Mouse (Mus musculus) splenic B cell, adult 2 months (primary cell): ENCODE measurements around the gene Ptgds.

Source experiments
- DNase-seq: peaks from one replicate; pipeline ENCODE4 v3.0.0-alpha.2; 2011; ENCODE audit warnings: low read depth, low spot score
- H3K27me3 ChIP-seq: 2 replicates; pipeline ENCODE4 v1.6.1; 2012; ENCODE audit warnings: mild to moderate bottlenecking, low read length, moderate library complexity, mixed read lengths; ENCODE audit not compliant: control insufficient read depth, poor library complexity, insufficient read depth, severe bottlenecking
- H3K36me3 ChIP-seq: 2 replicates; pipeline ENCODE4 v1.6.1; 2012; ENCODE audit warnings: mild to moderate bottlenecking, low read length, moderate library complexity, mixed read lengths; ENCODE audit not compliant: control insufficient read depth, poor library complexity, insufficient read depth, severe bottlenecking

Ptgds gene

GRCm38 (mm10) chr2:25465816-25466635 is 3.8 kb downstream of the Ptgds start:
- H3K27me3 ChIP-seq = no peaks in the 10 kb centered on the region
- DNase-seq = peak; percentile 74

DNA sequence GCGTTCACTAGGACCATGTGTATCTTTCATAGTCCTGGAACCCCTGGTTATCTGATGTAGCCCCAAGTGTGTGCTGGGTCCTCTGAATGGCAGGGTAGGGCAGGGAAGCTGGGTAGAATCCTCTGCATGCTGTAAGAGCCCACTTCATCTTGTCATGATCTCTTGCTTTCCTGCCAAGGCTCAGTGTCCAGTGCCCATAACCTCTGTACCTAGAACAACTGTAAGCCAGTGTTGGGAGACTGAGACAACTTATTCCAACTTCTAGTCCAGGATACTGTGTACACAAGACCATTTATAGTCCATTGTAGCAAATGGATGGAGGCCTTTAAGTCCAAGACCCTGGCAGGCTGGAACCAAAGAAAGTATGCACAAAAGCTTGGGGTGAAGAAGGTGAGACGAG is 4.6 kb downstream of the Ptgds start:
- H3K27me3 ChIP-seq = no peaks in the 10 kb centered on the region
- no peaks in the 10 kb centered on the region for H3K36me3 ChIP-seq
- DNase-seq = no peak

More at GRCm38 (mm10) chr2:25465816-25466635, 3.8 kb downstream of the Ptgds start:
- no peaks in the 10 kb centered on the region for H3K36me3 ChIP-seq

DNA sequence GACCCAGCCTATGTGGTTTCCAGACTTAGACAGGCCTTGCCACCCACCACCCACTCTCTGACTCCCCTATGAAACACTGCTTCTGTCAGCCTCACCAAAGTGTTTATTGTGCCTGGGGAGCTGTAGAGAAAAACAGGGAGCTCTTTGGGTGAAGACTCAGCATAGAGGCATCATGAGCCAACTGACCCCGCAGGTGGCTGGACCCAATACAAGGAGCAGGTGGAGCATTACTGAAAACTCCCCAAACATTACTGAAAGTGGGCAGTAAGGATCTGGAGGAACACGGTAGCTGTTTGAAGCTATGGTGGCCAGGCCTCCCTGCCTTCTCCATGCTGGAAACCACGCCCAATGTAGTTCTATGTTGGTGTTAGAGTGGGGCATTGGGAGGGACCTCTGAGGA is 6.2 kb downstream of the Ptgds start:
- H3K36me3 ChIP-seq = no peaks in the 10 kb centered on the region

GRCm38 (mm10) chr2:25461407-25461806 is 8.4 kb downstream of the Ptgds start:
- Histone ChIP-seq H3K27me3 (no peaks in the 10 kb centered on the region), H3K36me3 (no peaks in the 10 kb centered on the region; the same call in 1 of the 2 replicates)
- no peak for DNase-seq

More for the DNA sequence above, 6.2 kb downstream of the Ptgds start:
- DNase-seq = no peak
- H3K27me3 ChIP-seq = no peaks in the 10 kb centered on the region

DNA sequence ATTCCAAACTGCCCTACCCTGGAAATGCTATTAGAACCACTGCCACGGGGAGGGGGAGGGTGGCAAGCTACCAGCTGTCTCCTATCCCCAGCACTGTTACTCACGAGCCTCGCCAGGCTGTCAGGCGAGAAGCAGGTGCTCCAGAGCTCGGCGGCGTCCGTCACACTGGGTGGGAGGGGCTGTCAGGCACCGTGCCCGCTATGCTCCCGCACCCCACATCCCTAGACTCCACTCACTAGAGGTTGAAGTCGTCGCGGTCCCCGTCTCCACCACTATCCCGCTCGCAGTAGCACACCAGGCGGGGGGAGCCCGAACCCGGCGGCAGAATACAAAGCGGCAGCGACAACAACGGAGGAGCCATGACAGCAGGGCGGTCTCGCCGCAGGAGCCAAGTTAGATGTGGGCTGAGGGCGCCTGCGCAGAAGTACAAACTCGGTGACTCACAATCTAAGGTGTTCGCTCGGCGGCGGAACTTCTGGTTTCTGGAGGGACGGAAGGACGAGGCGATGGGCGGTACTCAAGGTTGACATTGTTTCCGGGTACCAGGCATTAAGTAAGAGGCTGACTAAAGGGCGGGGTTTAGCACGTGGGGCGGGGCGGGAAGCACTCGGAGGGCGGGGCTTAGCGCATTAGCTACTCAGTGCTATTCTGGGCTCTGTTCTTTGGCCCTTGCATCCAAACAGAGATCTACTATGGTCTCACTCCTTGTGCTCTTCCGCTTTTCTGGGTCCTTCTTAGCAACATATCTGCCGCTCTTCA is 9.1 kb downstream of the Ptgds start, which contains the start of gene Paxx:
Paxx (minus strand) TSS at position 544 of the 759 bp plus-strand sequence.
- DNase-seq = peak; percentile 100
- no peaks in the 10 kb centered on the region for H3K27me3 ChIP-seq
- no peaks in the 10 kb centered on the region; the same call in 1 of the 2 replicates for H3K36me3 ChIP-seq

GRCm38 (mm10) chr2:25460135-25460534 is 9.7 kb downstream of the Ptgds start:
- no peak for DNase-seq

GRCm38 (mm10) chr2:25458911-25459310 is 10.9 kb downstream of the Ptgds start:
- no peaks in the 10 kb centered on the region; the same call in 1 of the 2 replicates for H3K36me3 ChIP-seq
- no peak for DNase-seq
- H3K27me3 ChIP-seq = no peaks in the 10 kb centered on the region

More at GRCm38 (mm10) chr2:25460135-25460534, 9.7 kb downstream of the Ptgds start:
- Histone ChIP-seq H3K36me3 (no peaks in the 10 kb centered on the region; the same call in 1 of the 2 replicates), H3K27me3 (no peaks in the 10 kb centered on the region)

GRCm38 (mm10) chr2:25457022-25457896 is 12.6 kb downstream of the Ptgds start:
- no peak for DNase-seq
- Histone ChIP-seq H3K36me3 (no peaks in the 10 kb centered on the region; the same call in 1 of the 2 replicates), H3K27me3 (no peaks in the 10 kb centered on the region)

DNA sequence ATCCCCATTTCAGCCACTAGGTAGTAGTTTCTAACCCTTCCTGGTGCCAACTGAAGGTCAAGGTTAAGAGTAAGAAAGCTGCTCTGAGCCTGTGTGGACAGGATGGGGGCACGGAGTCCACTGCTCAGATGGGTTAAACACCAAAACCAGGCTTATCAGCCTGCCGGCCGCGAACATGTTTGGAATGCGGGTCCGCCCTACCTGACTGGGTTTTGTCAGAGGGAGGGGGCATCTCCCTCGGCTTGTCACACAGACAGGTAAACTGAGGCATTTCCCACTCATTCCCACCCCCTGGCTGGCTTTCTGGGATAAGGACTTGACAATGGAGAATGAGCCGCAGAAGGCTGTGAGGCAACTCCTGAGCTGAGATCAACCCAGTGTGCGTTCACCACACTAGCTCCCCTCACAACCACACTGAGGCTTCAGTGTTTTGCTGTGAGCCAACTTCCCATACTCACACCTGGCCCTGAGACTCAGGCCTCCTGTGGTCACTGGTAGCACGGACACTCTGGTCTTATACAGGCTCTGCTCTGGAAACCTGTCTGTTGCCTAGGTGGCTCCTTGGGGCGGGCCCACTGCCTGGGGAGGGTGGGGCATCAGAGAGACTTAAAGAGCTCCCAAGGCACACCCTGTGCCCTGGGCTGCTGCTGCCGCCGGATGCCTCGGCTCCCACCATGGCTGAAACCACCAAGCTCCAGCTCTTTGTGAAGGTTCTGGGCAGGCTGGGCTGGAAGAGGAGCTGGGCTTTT is 13.5 kb downstream of the Ptgds start, which contains the start of gene Clic3:
Clic3 (plus strand) TSS at position 634 of the 749 bp plus-strand sequence.
- DNase-seq = no peak
- no peaks in the 10 kb centered on the region; the same call in 1 of the 2 replicates for H3K36me3 ChIP-seq
- no peaks in the 10 kb centered on the region for H3K27me3 ChIP-seq

GRCm38 (mm10) chr2:25452951-25453350 is 16.9 kb downstream of the Ptgds start:
- DNase-seq = no peak
- Histone ChIP-seq H3K27me3 (no peaks in the 10 kb centered on the region), H3K36me3 (no peaks in the 10 kb centered on the region; the same call in 1 of the 2 replicates)

DNA sequence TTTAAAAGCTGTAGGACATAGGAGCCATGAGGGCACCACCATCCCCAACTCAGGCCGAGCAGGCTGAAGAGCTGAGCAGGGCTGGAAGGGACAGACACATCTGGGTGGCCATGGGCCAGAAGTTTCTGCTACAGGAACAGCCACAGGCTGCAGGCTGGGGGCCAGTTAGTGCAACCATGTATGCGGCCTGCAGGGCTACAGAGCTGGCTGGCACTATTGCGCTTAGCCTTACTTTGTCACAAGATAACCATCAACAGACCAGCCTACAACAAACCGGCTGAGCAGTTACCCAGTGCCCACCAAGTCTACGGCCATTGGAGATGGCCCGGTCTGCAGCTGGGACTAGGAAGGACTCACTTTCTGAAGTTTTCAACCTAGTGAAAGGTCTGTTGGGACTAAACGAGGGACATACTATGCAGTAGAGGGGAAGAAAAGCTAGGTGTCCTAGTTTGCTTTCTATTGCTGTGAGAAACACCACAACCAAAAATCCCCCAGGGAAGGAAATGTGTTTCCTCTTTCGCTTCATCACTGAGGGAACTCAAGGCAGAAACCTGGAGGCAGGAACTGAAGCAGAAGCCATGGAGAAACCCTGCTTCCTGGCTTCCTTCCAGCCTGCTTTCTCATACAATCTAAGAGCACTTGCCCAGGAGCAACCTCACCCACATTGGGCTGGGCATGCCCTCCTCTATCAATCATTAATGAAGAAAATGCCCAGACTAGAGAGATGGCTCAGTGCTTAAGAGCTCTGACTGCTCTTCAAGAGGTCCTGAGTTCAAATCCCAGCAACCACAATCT is 18.8 kb downstream of the Ptgds start:
- Histone ChIP-seq H3K27me3 (no peaks in the 10 kb centered on the region), H3K36me3 (no peaks in the 10 kb centered on the region; the same call in 1 of the 2 replicates)
- no peak for DNase-seq

DNA sequence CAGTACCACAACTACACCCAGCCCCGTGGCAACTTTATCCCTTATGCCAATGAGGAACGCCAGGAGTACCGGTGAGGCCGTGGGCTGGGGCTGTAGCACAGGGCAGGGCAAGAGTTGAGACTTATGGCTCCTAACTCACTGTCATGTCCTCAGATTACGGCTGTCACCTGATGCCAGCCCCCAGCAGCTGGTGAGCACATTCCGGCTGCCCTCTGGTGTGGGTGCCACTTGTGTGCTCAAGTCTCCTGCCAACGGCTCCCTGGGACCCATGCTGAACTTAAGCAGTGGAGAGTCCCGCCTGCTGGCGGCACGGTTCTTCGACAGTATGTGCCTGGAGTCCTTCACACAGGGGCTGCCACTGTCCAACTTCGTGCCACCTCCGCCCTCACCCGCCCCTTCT is 27.2 kb downstream of the Ptgds start:
- H3K27me3 ChIP-seq = no peaks in the 10 kb centered on the region
- no peaks in the 10 kb centered on the region; the same call in none of the 2 replicates for H3K36me3 ChIP-seq
- DNase-seq = no peak

GRCm38 (mm10) chr2:25441067-25441466 is 28.8 kb downstream of the Ptgds start:
- no peak for DNase-seq
- no peaks in the 10 kb centered on the region for H3K27me3 ChIP-seq
- no peaks in the 10 kb centered on the region; the same call in 1 of the 2 replicates for H3K36me3 ChIP-seq
